Mouse (Mus musculus): ENCODE data around the gene Hoxd1. TPM values are rescaled to one million over a fixed set of nuclear protein-coding genes. Genes with fewer than 3 reads are reported as not detected.

Hoxd1 gene
- not detected for total RNA-seq (2023)

DNA sequence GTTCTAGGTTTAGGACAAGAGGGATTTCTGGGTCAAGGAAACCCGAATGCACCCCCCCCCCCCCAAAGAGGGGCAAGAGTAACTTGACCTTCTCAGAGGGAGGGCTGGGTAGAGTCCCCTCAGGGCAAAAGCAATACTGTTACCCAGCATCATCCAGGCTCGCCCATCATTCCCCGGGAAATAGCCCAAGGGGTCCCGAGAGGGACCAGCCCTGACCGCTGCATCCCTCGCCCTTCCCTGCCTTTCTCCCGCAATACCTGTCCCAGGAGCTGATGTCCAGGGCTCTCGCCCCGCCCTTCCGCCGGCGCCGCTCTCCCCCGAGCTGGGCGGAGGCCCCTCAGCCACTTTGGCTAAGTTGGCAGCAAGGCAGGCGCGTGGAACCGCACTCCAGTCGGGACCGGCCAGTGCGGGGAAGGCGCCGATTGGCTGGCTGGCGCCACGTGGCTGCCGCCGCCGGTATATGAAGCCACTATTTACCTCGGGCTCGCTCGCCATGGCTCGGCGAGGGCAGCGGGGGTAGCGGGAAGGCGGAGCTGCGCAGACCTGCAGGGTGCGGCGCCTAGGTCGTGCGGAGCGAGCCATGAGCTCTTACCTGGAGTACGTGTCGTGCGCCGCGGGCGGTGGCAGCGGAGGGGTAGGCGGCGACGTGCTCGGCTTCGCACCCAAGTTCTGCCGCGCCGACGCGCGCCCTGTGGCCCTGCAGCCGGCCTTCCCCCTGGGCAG lies at the start of gene Hoxd1:
Gene Hoxd1, plus strand, starts transcription at position 459 of the 723 bp plus-strand sequence.

DNA sequence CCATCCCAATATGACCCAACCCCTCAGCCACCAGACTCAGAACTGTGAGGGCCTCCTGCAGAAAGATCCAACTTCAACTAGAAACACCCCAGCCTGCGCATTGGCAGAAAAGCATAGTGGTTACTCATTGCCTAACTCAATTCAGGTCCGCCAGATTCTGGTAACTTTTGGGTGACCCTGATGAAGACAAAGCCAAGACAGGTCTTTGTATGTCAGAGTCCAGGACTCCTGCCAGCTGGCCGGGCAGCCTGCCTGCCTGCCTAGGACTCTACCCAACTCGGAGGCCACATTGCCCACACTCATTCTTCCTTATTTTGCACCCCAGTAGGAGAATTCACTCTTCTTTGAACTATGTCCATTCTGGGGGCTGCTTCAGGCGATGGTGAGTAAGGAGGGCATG lies 36.2 kb upstream of the Hoxd1 start, which contains the start of gene Gm28230:
Gene Gm28230, plus strand, starts transcription at position 178 of the 400 bp plus-strand sequence.

Other genes with a start within 250 kb of the Hoxd1 start
- gene Lnpk, start 183.5 kb upstream of the Hoxd1 start, total RNA-seq (2023): 10 to 100 TPM; 27.4 to 31.5 TPM
- not detected for gene Evx2, start 103.4 kb upstream of the Hoxd1 start, total RNA-seq (2023)
- gene Hoxd13, start 94.7 kb upstream of the Hoxd1 start, total RNA-seq (2023): not detected
- not detected for gene Hoxd12, start 88.0 kb upstream of the Hoxd1 start, total RNA-seq (2023)
- gene Hoxd11, start 83.4 kb upstream of the Hoxd1 start, total RNA-seq (2023): not detected
- gene Hoxd10, start 71.1 kb upstream of the Hoxd1 start, total RNA-seq (2023): not detected
- gene Hoxd9, start 65.3 kb upstream of the Hoxd1 start, total RNA-seq (2023): not detected
- not detected for gene Hoxd8, start 58.4 kb upstream of the Hoxd1 start, total RNA-seq (2023)
- gene Hoxd3, start 51.1 kb upstream of the Hoxd1 start, total RNA-seq (2023): not detected
- not detected for gene Hoxd4, start 51.1 kb upstream of the Hoxd1 start, total RNA-seq (2023)
- not detected for gene Gm28230, start 36.3 kb upstream of the Hoxd1 start, total RNA-seq (2023)
- gene Mtx2, start 62.8 kb downstream of the Hoxd1 start, total RNA-seq (2023): 10 to 100 TPM; 23.0 to 24.6 TPM

Data from T-cell, adult 66 days (primary cell).